Mouse (Mus musculus) MEL (cell line): ENCODE results near the gene Lman1l. TPM values are rescaled to one million over a fixed set of nuclear protein-coding genes. Genes with fewer than 3 reads are reported as not detected.

Source experiments
- DNase-seq: peaks from one replicate; pipeline ENCODE4 v3.0.0; 2011; ENCODE audit warnings: low read depth, low spot score
- H3K27ac ChIP-seq: 2 replicates; pipeline ENCODE4 v1.5.1; 2012; ENCODE audit warnings: low read depth, mild to moderate bottlenecking, control low read depth, low read length, moderate library complexity; ENCODE audit not compliant: control insufficient read depth
- H3K27me3 ChIP-seq, 2 experiments: fragments of 150-350 bp in 1 of 2; sonication (generic) in 1 of 2; 2 replicates each; pipeline ENCODE4 v1.6.1; 2012; ENCODE audit warnings: low read length in 2 of 2, mild to moderate bottlenecking in 2 of 2, improper control_type of control experiment in 1 of 2, moderate library complexity in 1 of 2; ENCODE audit not compliant: insufficient read depth in 2 of 2, control insufficient read depth in 1 of 2
- H3K36me3 ChIP-seq, 2 experiments: 2 replicates each; pipeline ENCODE4 v1.6.1; 2012 to 2014; ENCODE audit warnings: low read length in 2 of 2, improper control_type of control experiment in 1 of 2, inconsistent platforms in 1 of 2, mild to moderate bottlenecking in 1 of 2; ENCODE audit not compliant: insufficient read depth in 2 of 2, control insufficient read depth in 1 of 2
- H3K4me1 ChIP-seq, 2 experiments: fragments of 150-350 bp in 1 of 2; sonication (generic) in 1 of 2; 2 replicates each; pipeline ENCODE4 v1.6.1; 2012; ENCODE audit warnings: low read length in 2 of 2, improper control_type of control experiment in 1 of 2, mild to moderate bottlenecking in 1 of 2; ENCODE audit not compliant: insufficient read depth in 2 of 2, control insufficient read depth in 1 of 2
- H3K4me3 ChIP-seq, 2 experiments: fragments of 150-350 bp in 1 of 2; sonication (generic) in 1 of 2; 2 replicates each; pipeline ENCODE4 v1.5.1; 2012; ENCODE audit warnings: low read depth in 2 of 2, low read length in 2 of 2, mild to moderate bottlenecking in 2 of 2, moderate library complexity in 2 of 2, control low read depth in 1 of 2, improper control_type of control experiment in 1 of 2; ENCODE audit not compliant: control insufficient read depth in 1 of 2, insufficient read depth in 1 of 2
- H3K79me2 ChIP-seq: 2 replicates; pipeline ENCODE4 v1.6.1; 2012; ENCODE audit warnings: mild to moderate bottlenecking, low read length, moderate library complexity; ENCODE audit not compliant: control insufficient read depth, poor library complexity, insufficient read depth
- H3K9ac ChIP-seq: 2 replicates; pipeline ENCODE4 v1.6.1; 2012; ENCODE audit warnings: low read depth, mild to moderate bottlenecking, control low read depth, low read length, moderate library complexity; ENCODE audit not compliant: control insufficient read depth, poor library complexity, severe bottlenecking
- H3K9me3 ChIP-seq: fragments of 150-350 bp; sonication (generic); replicated peaks from 2 replicates; pipeline ENCODE4 v1.6.1; 2012; ENCODE audit warnings: mild to moderate bottlenecking, low read length, improper control_type of control experiment, moderate library complexity; ENCODE audit not compliant: insufficient read depth
- BHLHE40 ChIP-seq: IDR thresholded peaks from 2 replicates; pipeline ENCODE4 v1.6.1; 2012; ENCODE audit warnings: low read depth, mild to moderate bottlenecking, inconsistent platforms, low read length, improper control_type of control experiment, borderline replicate concordance
- CHD1 ChIP-seq: IDR thresholded peaks from 2 replicates; pipeline ENCODE4 v1.6.1; 2012; ENCODE audit warnings: low read depth, mild to moderate bottlenecking, inconsistent platforms, low read length, improper control_type of control experiment
- CHD2 ChIP-seq: IDR thresholded peaks from 2 replicates; pipeline ENCODE4 v1.6.1; 2011; ENCODE audit warnings: low read length, improper control_type of control experiment
- CTCF ChIP-seq, 3 experiments: IDR thresholded peaks in 2 of 3; conservative IDR thresholded peaks in 1 of 3; 2 replicates each; pipeline ENCODE4 v1.5.1; 2011 to 2012; ENCODE audit warnings: low read length in 3 of 3, low read depth in 2 of 3, mild to moderate bottlenecking in 2 of 3, improper control_type of control experiment in 1 of 3, inconsistent platforms in 1 of 3, mixed read lengths in 1 of 3, moderate library complexity in 1 of 3; ENCODE audit not compliant: control insufficient read depth in 1 of 3, insufficient read depth in 1 of 3, poor library complexity in 1 of 3, severe bottlenecking in 1 of 3
- ETS1 ChIP-seq: IDR thresholded peaks from 2 replicates; pipeline ENCODE4 v1.6.1; 2012; ENCODE audit warnings: low read depth, mild to moderate bottlenecking, inconsistent platforms, low read length, improper control_type of control experiment, moderate library complexity
- GABPA ChIP-seq: IDR thresholded peaks from 2 replicates; pipeline ENCODE4 v1.6.1; 2012; ENCODE audit warnings: low read depth, mild to moderate bottlenecking, inconsistent platforms, low read length, improper control_type of control experiment, moderate library complexity
- KAT2A ChIP-seq: conservative IDR thresholded peaks from 2 replicates; pipeline ENCODE4 v1.6.1; 2012; ENCODE audit warnings: low read depth, low read length, improper control_type of control experiment, inconsistent platforms
- MAFK ChIP-seq: IDR thresholded peaks from 2 replicates; pipeline ENCODE4 v1.6.1; 2011; ENCODE audit warnings: low read depth, mild to moderate bottlenecking, low read length, improper control_type of control experiment, borderline replicate concordance
- MXI1 ChIP-seq: IDR thresholded peaks from 2 replicates; pipeline ENCODE4 v1.6.1; 2011; ENCODE audit warnings: mild to moderate bottlenecking, low read depth, low read length, improper control_type of control experiment
- MYB ChIP-seq: IDR thresholded peaks from 2 replicates; pipeline ENCODE4 v1.6.1; 2011; ENCODE audit warnings: mild to moderate bottlenecking, low read depth, low read length, improper control_type of control experiment
- NELFE ChIP-seq: IDR thresholded peaks from 2 replicates; pipeline ENCODE4 v1.6.1; 2011; ENCODE audit warnings: low read depth, low read length, improper control_type of control experiment
- POLR2AphosphoS2 ChIP-seq: IDR thresholded peaks from 2 replicates; pipeline ENCODE4 v1.6.1; 2011; ENCODE audit warnings: low read length, improper control_type of control experiment
- POLR2AphosphoS5 ChIP-seq: IDR thresholded peaks from 2 replicates; pipeline ENCODE4 v1.6.1; 2012; ENCODE audit warnings: low read depth, borderline replicate concordance, mild to moderate bottlenecking, inconsistent platforms, low read length, moderate library complexity, mixed read lengths
- RAD21 ChIP-seq: IDR thresholded peaks from 2 replicates; pipeline ENCODE4 v1.6.1; 2011; ENCODE audit warnings: mild to moderate bottlenecking, low read depth, low read length, improper control_type of control experiment
- RCOR1 ChIP-seq: IDR thresholded peaks from 2 replicates; pipeline ENCODE4 v1.6.1; 2012; ENCODE audit warnings: low read depth, mild to moderate bottlenecking, inconsistent platforms, low read length, improper control_type of control experiment
- SIN3A ChIP-seq: IDR thresholded peaks from 2 replicates; pipeline ENCODE4 v1.6.1; 2012; ENCODE audit warnings: low read length, improper control_type of control experiment, inconsistent platforms
- SMC3 ChIP-seq: IDR thresholded peaks from 2 replicates; pipeline ENCODE4 v1.6.1; 2011; ENCODE audit warnings: low read depth, low read length, improper control_type of control experiment
- TAL1 ChIP-seq: IDR thresholded peaks from 2 replicates; pipeline ENCODE4 v1.6.1; 2012; ENCODE audit warnings: mild to moderate bottlenecking, inconsistent platforms, low read length, moderate library complexity, mixed read lengths
- TBP ChIP-seq: IDR thresholded peaks from 2 replicates; pipeline ENCODE4 v1.8.0; 2011; ENCODE audit warnings: low read depth, low read length, improper control_type of control experiment
- UBTF ChIP-seq: IDR thresholded peaks from 2 replicates; pipeline ENCODE4 v1.6.1; 2012; ENCODE audit warnings: low read depth, mild to moderate bottlenecking, inconsistent platforms, low read length, improper control_type of control experiment, moderate library complexity, borderline replicate concordance; ENCODE audit not compliant: insufficient read depth
- USF2 ChIP-seq, 2 experiments: IDR thresholded peaks; 2 replicates each; pipeline ENCODE4 v1.6.1; 2011 to 2012; ENCODE audit warnings: improper control_type of control experiment in 2 of 2, low read length in 2 of 2, borderline replicate concordance in 1 of 2, inconsistent platforms in 1 of 2, low read depth in 1 of 2, mild to moderate bottlenecking in 1 of 2; ENCODE audit not compliant: insufficient read depth in 1 of 2
- ZKSCAN1 ChIP-seq: IDR thresholded peaks from 2 replicates; pipeline ENCODE4 v1.6.1; 2012; ENCODE audit warnings: low read depth, mild to moderate bottlenecking, inconsistent platforms, low read length, improper control_type of control experiment, moderate library complexity
- ZMIZ1 ChIP-seq: IDR thresholded peaks from 2 replicates; pipeline ENCODE4 v1.6.1; 2012; ENCODE audit warnings: low read depth, mild to moderate bottlenecking, inconsistent platforms, low read length, improper control_type of control experiment, moderate library complexity
- ZNF384 ChIP-seq: IDR thresholded peaks from 2 replicates; pipeline ENCODE4 v1.6.1; 2012; ENCODE audit warnings: low read depth, mild to moderate bottlenecking, inconsistent platforms, low read length, improper control_type of control experiment
- polyA plus RNA-seq, 2 experiments: library from polyadenylated mRNA; stranded (reverse) in 1 of 2; unstranded in 1 of 2; fragments of >175 nt in 1 of 2; fragments of >200 nt in 1 of 2; gene quantifications; 2 replicates each; pipeline versions ENCODE4 v1.2.1 to v1.2.4; 2012; ENCODE audit warnings: low replicate concordance in 2 of 2, low read depth in 1 of 2; ENCODE audit not compliant: insufficient read length in 2 of 2, insufficient read depth in 1 of 2, missing spikeins in 1 of 2
- total RNA-seq: library from RNA; depleted of rRNA; stranded (reverse); fragments of 300-350 nt; gene quantifications from 2 replicates; pipeline ENCODE4 v1.2.3, GENCODE M21; 2012

Lman1l gene
- total and polyA plus RNA-seq, 3 experiments, result 0.08 to 0.11 TPM; not detected in 1

GRCm38 (mm10) chr9:57657843-57658242 lies 37.3 kb upstream of the Lman1l start:
- no peak for DNase-seq
- no peak overlapping the region for H3K27ac ChIP-seq
- H3K79me2 ChIP-seq, result no peaks in the 10 kb centered on the region
- H3K36me3 ChIP-seq, result peaks cover 0 to 14% of the 10 kb centered on the region in 2 experiments; a peak in 2 of 4 replicates
- no peaks in the 10 kb centered on the region for H3K9me3 ChIP-seq
- H3K27me3 ChIP-seq, result no peaks in the 10 kb centered on the region
- no peak overlapping the region for H3K9ac ChIP-seq
- peaks cover 5 to 12% of the 10 kb centered on the region in 2 experiments; a peak in 3 of 4 replicates for H3K4me1 ChIP-seq
- TF ChIP-seq CTCF (IDR thresholded peaks at IDR 0.05 in 2 of 3, conservative IDR thresholded peaks at IDR 0.05 in 1 of 3; ENCODE audit: control insufficient read depth in 1 of 3, insufficient read depth in 1 of 3, low read depth in 2 of 3, low read length in 3 of 3, poor library complexity in 1 of 3, severe bottlenecking in 1 of 3) (peak in 2 of 3 experiments; percentile 27 to 31; a peak in 3 of 6 replicates), MXI1 (no peak), SMC3 (0 out of 2 replicates have a peak, but pooled peaks have one; percentile 9)
- TF ChIP-seq, all 39 proteins: peak for 2
- H3K4me3 ChIP-seq, result no peak overlapping the region

- H3K27ac ChIP-seq, result no peak overlapping the region
- H3K4me1 ChIP-seq, result peaks cover 5 to 12% of the 10 kb centered on the region in 2 experiments; a peak in 3 of 4 replicates
- no peaks in the 10 kb centered on the region for H3K79me2 ChIP-seq
- DNase-seq, result no peak
- no peaks in the 10 kb centered on the region for H3K27me3 ChIP-seq
- no peaks in the 10 kb centered on the region for H3K9me3 ChIP-seq
- no peak for TF ChIP-seq ZNF384
- TF ChIP-seq USF2 (IDR thresholded peaks at IDR 0.05; ENCODE audit: borderline replicate concordance in 1 of 2, insufficient read depth in 1 of 2, low read depth in 1 of 2, low read length in 2 of 2), result no peak
- TF ChIP-seq SIN3A, result no peak
- TF ChIP-seq KAT2A, result no peak
- TF ChIP-seq, all 39 proteins: peak for 0
- Histone ChIP-seq H3K9ac (no peak overlapping the region), H3K36me3 (peaks cover 0 to 12% of the 10 kb centered on the region in 2 experiments; a peak in 2 of 4 replicates), H3K4me3 (no peak overlapping the region)
Observed at GRCm38 (mm10) chr9:57656631-57657350, 36.2 kb upstream of the Lman1l start.

- Histone ChIP-seq H3K79me2 (no peaks in the 10 kb centered on the region), H3K4me1 (peaks cover 8 to 15% of the 10 kb centered on the region in 2 experiments; a peak in 3 of 4 replicates), H3K9me3 (no peaks in the 10 kb centered on the region), H3K9ac (peak overlapping the region; percentile 57), H3K27me3 (no peaks in the 10 kb centered on the region), H3K4me3 (peak overlapping the region; percentile 41 to 45), H3K27ac (no peak overlapping the region), H3K36me3 (peaks cover 0 to 12% of the 10 kb centered on the region in 2 experiments; a peak in 2 of 4 replicates)
- DNase-seq, result peak; percentile 93
- TF ChIP-seq RAD21 (peak; percentile 100), GABPA (no peak), ZKSCAN1 (no peak), ETS1 (peak; percentile 49; the same call in 1 of the 2 replicates), MYB (peak; percentile 40; the same call in 1 of the 2 replicates), POLR2AphosphoS2 (no peak), CHD2 (no peak), POLR2AphosphoS5 (no peak), NELFE (0 out of 2 replicates have a peak, but pooled peaks have one; percentile 20), BHLHE40 (peak; percentile 74), CHD1 (no peak), KAT2A (no peak), TBP (no peak), RCOR1 (peak; percentile 60; the same call in 1 of the 2 replicates), TAL1 (no peak), UBTF (no peak), ZMIZ1 (no peak), MAFK (no peak)
Observed at GRCm38 (mm10) chr9:57655749-57656148, 35.2 kb upstream of the Lman1l start.
